Mouse (Mus musculus) testis, adult 2 months (tissue): ENCODE results near the gene Dpf1.

ENCODE experiments used
- CTCF ChIP-seq: fragments of 200-500 bp; IDR thresholded peaks from 2 replicates; pipeline ENCODE4 v1.5.1; 2012; ENCODE audit warnings: low read depth, mild to moderate bottlenecking, inconsistent platforms, low read length, moderate library complexity; ENCODE audit not compliant: control insufficient read depth, insufficient read depth, insufficient replicate concordance
- POLR2A ChIP-seq: fragments of 200-500 bp; IDR thresholded peaks from 2 replicates; pipeline ENCODE4 v1.6.1; 2012; ENCODE audit warnings: low read depth, mild to moderate bottlenecking, inconsistent platforms, low read length, moderate library complexity; ENCODE audit not compliant: control insufficient read depth

GRCm38 (mm10) chr7:29283876-29284275 is 19.9 kb upstream of the Dpf1 start:
- TF ChIP-seq POLR2A (no peak), CTCF (no peak)
